Mouse (Mus musculus) heart, embryonic 11.5 days (tissue): ENCODE data around the gene Stx3. TPM values are rescaled to one million over a fixed set of nuclear protein-coding genes. Genes with fewer than 3 reads are reported as not detected.

ENCODE experiments used
- ATAC-seq: fragments of 200-750 bp; cut with Nextera tagmentation; replicated peaks from 2 replicates; pipeline ENCODE4 v1.8.0; 2017; ENCODE audit warnings: moderate library complexity; ENCODE audit not compliant: insufficient number of reproducible peaks, low FRiP score, low TSS enrichment
- H3K27ac ChIP-seq: fragments of 300-500 bp; sonication (generic); 2 replicates; pipeline ENCODE4 v1.5.1; 2014; ENCODE audit warnings: mild to moderate bottlenecking, low read depth, low read length
- H3K27me3 ChIP-seq: fragments of 300-500 bp; sonication (generic); 2 replicates; pipeline ENCODE4 v1.6.1; 2014; ENCODE audit warnings: mild to moderate bottlenecking, low read length, mixed read lengths; ENCODE audit not compliant: control insufficient read depth, insufficient read depth
- H3K36me3 ChIP-seq: fragments of 300-500 bp; sonication (generic); 2 replicates; pipeline ENCODE4 v1.6.1; 2014; ENCODE audit warnings: mild to moderate bottlenecking, low read length, moderate library complexity, mixed read lengths; ENCODE audit not compliant: control insufficient read depth, insufficient read depth
- H3K4me1 ChIP-seq: fragments of 300-500 bp; sonication (generic); 2 replicates; pipeline ENCODE4 v1.6.1; 2014; ENCODE audit warnings: low read length; ENCODE audit not compliant: control insufficient read depth, insufficient read depth
- H3K4me2 ChIP-seq: fragments of 300-500 bp; sonication (generic); 2 replicates; pipeline ENCODE4 v1.6.1; 2014; ENCODE audit warnings: mild to moderate bottlenecking, moderate library complexity
- H3K4me3 ChIP-seq: fragments of 300-500 bp; sonication (generic); 2 replicates; pipeline ENCODE4 v1.5.1; 2014; ENCODE audit warnings: low read depth, low read length
- H3K9ac ChIP-seq: fragments of 300-500 bp; sonication (generic); 2 replicates; pipeline ENCODE4 v1.6.1; 2014; ENCODE audit warnings: mild to moderate bottlenecking, low read depth, low read length, moderate library complexity
- H3K9me3 ChIP-seq: fragments of 300-500 bp; sonication (generic); replicated peaks from 2 replicates; pipeline ENCODE4 v1.6.1; 2016; ENCODE audit warnings: low read length; ENCODE audit not compliant: control insufficient read depth
- WGBS: fragments of 180-500 bp; shearing (Covaris S2); extraction: QIAGEN DNeasy Blood & Tissue Kit; methylation state at CpG from one replicate; pipeline ENCODE4 v1.1.7; 2014; ENCODE audit not compliant: insufficient replicate concordance; 5-methylcytosine and 5-hydroxymethylcytosine counted together
- polyA plus RNA-seq: library from polyadenylated mRNA; unstranded; fragments of >200 nt; fragmentation: Nextera tagmentation; extraction: Ambion mirVana; gene quantifications from 2 replicates; pipeline ENCODE4 v1.2.1, GENCODE M21; 2014

The Stx3 gene
- polyA plus RNA-seq, result 8.3 and 9.9 TPM in 2 replicates

DNA sequence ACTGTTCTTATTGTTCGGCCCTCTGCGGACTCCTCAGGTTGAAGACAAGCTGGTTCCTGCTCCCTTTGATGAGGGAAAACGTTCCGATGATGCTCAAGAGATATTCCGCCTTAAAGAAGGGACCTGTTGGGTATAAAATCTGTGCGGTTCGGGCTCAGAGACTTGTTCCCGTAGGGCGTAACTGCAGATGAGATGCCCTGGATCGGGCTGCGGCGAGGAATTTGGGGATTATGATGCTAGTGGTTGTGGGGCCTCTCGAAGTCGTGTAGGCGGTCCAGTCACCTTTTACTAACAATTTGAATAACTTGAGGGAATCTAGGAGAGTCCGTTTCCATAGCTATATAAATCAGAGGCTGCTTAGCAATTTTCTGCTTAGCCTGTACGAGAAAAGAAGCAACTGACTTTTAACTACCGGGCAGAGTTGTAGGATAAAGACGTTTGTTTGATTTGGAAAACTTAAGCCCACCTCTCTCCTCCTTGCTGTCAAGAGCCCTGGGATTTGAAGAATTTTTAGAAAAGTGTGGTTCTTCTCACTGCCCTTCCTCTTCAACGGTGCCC lies at the start of gene Stx3:
Stx3 (minus strand) TSS at position 261 of the 558 bp plus-strand sequence.
- no peaks in the 10 kb centered on the region for H3K9me3 ChIP-seq
- ATAC-seq, result no peak
- peak within 1 kb of the TSS; percentile 75 for H3K9ac ChIP-seq
- peak within 1 kb of the TSS; percentile 97 for H3K4me2 ChIP-seq
- H3K27me3 ChIP-seq, result peaks cover 3% of the 10 kb centered on the region; the same call in 1 of the 2 replicates
- 2% methylated on average over 20 of the region's 20 CpGs for WGBS
- H3K4me3 ChIP-seq, result peak within 1 kb of the TSS; percentile 69
- no peaks in the 10 kb centered on the region for H3K36me3 ChIP-seq
- no peak within 1 kb of the TSS for H3K27ac ChIP-seq
- peaks cover 2% of the 10 kb centered on the region; the same call in 1 of the 2 replicates for H3K4me1 ChIP-seq

DNA sequence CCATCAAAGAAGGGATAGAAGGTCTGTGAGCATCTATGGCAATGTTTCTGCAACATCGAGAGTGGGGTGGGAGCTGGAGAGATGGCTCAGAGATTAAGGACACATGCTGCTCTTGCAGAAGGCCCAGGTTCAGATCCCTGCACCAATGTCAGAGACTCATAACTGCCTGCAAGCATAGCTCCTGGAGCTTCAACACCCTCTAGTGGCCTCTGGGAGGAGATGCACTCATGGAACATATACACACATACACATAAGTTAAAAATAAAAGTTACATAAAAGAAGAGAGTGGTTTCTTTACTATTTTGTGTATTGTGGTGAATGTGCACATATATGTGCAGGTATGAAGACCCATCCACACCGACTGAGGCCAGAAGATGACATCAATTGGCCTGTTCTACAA lies 48.6 kb upstream of the Stx3 start:
- no peaks in the 10 kb centered on the region for H3K4me1 ChIP-seq
- no peak overlapping the region for H3K4me2 ChIP-seq
- H3K4me3 ChIP-seq, result no peak overlapping the region
- WGBS, result 69% methylated on average over 2 of the region's 2 CpGs
- no peaks in the 10 kb centered on the region for H3K27me3 ChIP-seq
- no peak overlapping the region for H3K27ac ChIP-seq
- no peaks in the 10 kb centered on the region for H3K36me3 ChIP-seq
- H3K9me3 ChIP-seq, result no peaks in the 10 kb centered on the region
- ATAC-seq, result no peak
- H3K9ac ChIP-seq, result no peak overlapping the region

DNA sequence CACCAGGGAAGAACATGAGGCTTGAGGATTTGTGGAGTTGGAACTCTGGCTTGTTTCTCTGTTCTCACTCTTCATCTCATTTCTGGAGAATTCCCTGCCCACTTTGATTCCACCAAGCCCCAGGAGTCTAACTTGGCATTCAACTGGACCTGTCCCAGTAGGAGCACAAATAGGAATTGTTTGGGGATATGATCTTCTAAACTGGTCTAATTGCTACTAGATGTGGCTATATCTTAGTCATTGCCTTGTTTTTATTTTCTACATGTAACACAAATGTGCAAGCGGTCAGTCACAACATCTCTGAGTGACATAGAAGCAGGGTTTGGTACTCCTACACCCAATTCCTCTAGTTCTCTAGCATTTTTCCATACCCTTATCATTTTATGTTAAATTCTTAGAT lies 41.8 kb upstream of the Stx3 start, which contains the start of gene Olfr1418:
Olfr1418 (minus strand) TSS at position 101 of the 400 bp plus-strand sequence.
- Histone ChIP-seq H3K4me2 (no peak within 1 kb of the TSS), H3K36me3 (no peaks in the 10 kb centered on the region), H3K9ac (no peak within 1 kb of the TSS), H3K27ac (no peak within 1 kb of the TSS), H3K9me3 (no peaks in the 10 kb centered on the region), H3K27me3 (no peaks in the 10 kb centered on the region), H3K4me1 (no peaks in the 10 kb centered on the region), H3K4me3 (no peak within 1 kb of the TSS)
- ATAC-seq, result no peak
- 90% methylated on average over 1 of the region's 1 CpGs for WGBS

DNA sequence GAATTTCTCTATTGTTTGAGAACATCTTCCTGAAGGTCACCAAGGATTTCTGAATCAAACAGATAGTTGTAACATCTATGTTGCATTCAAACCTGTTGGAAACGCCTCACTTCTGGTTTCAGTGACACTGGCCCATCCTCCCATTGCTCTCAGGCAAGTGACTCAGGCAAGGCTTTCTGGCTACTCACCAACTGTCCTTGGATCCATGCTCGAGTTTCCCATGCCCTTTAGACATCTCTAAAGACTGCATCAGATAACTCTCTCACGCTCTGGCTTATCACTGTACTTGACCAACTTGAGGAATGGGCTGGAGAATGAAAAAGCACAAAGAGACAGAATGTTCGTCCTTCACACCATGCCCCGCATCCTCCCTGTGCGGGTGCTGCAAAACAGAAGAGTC lies 37.3 kb upstream of the Stx3 start:
- no peak for ATAC-seq
- Histone ChIP-seq H3K27me3 (no peaks in the 10 kb centered on the region), H3K9ac (no peak overlapping the region), H3K36me3 (no peaks in the 10 kb centered on the region), H3K4me2 (no peak overlapping the region), H3K9me3 (no peaks in the 10 kb centered on the region), H3K4me1 (no peaks in the 10 kb centered on the region), H3K27ac (no peak overlapping the region), H3K4me3 (no peak overlapping the region)
- 57% methylated on average over 6 of the region's 6 CpGs for WGBS

DNA sequence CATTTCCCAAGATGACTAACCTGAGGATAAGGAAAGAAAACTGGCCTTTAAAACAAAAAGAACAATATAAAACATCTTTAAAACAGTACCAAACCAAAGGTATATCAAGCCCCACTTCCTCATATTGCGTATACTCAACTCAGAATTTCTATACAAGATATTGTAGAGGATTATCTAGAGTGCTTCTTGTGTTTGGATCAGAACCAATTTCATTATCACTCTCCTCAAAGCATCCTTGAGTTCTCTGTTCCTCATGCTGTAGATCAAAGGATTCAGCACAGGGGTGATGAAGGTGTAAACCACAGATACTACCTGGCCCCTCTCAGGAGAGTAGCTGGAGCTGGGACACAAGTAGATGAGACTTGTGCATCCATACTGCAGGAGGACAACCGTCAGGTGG lies 35.6 kb upstream of the Stx3 start:
- no peaks in the 10 kb centered on the region for H3K36me3 ChIP-seq
- WGBS, result 86% methylated on average over 2 of the region's 2 CpGs
- ATAC-seq, result no peak

DNA sequence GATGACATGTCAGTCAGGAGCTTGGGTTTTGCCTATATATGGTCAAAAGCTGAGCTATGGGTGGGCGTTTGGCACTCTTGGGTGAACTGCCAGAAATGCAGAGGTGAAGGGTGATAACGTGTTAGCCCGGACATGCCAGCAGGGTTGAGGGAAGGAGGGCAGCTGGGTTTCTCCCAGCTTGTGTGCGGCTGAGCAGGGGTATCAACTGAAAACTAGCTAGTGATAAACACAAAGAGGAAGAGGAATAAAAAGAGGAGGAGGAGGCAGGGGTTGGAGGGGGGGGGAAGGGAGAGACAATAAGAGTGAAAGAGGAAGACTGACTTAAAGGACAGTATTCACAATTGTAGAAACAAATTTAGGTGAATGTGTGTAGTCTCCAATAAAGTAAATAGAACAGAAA lies 33.4 kb upstream of the Stx3 start:
- no peaks in the 10 kb centered on the region for H3K9me3 ChIP-seq
- H3K4me3 ChIP-seq, result no peak overlapping the region
- 32% methylated on average over 4 of the region's 4 CpGs for WGBS
- no peak overlapping the region for H3K4me2 ChIP-seq
- no peak for ATAC-seq
- H3K9ac ChIP-seq, result no peak overlapping the region
- H3K4me1 ChIP-seq, result no peaks in the 10 kb centered on the region
- H3K27ac ChIP-seq, result no peak overlapping the region
- H3K27me3 ChIP-seq, result no peaks in the 10 kb centered on the region
- H3K36me3 ChIP-seq, result no peaks in the 10 kb centered on the region

More for the DNA sequence above, 35.6 kb upstream of the Stx3 start:
- H3K9ac ChIP-seq, result no peak overlapping the region
- H3K4me3 ChIP-seq, result no peak overlapping the region
- no peaks in the 10 kb centered on the region for H3K4me1 ChIP-seq
- H3K4me2 ChIP-seq, result no peak overlapping the region
- H3K27me3 ChIP-seq, result no peaks in the 10 kb centered on the region
- no peak overlapping the region for H3K27ac ChIP-seq
- H3K9me3 ChIP-seq, result no peaks in the 10 kb centered on the region

DNA sequence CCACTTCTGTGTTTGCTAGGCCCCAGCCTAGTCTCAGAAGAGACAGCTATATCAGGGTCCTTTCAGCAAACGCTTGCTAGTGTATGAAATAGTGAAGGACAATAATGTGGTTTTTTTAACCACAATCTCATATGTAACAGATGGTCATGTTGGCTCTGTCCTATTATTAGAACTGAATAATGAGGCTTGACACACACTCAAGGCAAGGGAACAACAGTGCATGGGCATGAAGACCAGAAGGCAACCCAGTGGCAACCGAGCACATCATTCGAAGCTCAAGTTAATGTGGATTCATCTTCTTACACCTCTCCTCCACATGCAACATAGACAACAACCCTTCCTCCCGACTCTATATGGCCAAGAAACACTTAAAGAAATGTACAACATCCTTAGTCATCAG lies 27.1 kb upstream of the Stx3 start:
- 76% methylated on average over 4 of the region's 4 CpGs for WGBS
- ATAC-seq, result no peak
- H3K27me3 ChIP-seq, result no peaks in the 10 kb centered on the region
- no peaks in the 10 kb centered on the region for H3K9me3 ChIP-seq
- no peak overlapping the region for H3K4me2 ChIP-seq
- no peaks in the 10 kb centered on the region for H3K4me1 ChIP-seq
- no peak overlapping the region for H3K9ac ChIP-seq
- no peak overlapping the region for H3K4me3 ChIP-seq
- no peaks in the 10 kb centered on the region for H3K36me3 ChIP-seq
- no peak overlapping the region for H3K27ac ChIP-seq

DNA sequence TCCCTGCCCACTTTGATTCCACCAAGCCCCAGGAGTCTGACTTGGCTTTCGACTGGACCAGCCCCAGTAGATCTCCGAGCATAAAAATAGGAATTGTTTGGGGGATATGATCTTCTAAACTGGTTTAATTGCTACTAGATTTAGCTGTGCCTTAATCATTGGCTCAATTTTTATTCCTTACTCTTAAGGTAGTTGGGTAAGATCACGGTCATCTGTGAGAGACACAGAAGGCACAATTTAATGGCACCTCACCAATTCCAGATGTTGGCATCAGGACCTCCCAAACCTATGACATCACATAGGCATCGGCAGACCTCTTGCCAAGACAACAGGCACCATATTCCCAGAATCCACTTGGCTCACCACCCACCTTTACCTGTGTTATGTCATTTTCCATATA lies 19.9 kb upstream of the Stx3 start, which contains the start of gene Olfr1417:
Olfr1417 (minus strand) TSS at position 101 of the 400 bp plus-strand sequence.
- H3K4me1 ChIP-seq, result no peaks in the 10 kb centered on the region
- H3K27me3 ChIP-seq, result no peaks in the 10 kb centered on the region
- H3K27ac ChIP-seq, result no peak within 1 kb of the TSS
- H3K36me3 ChIP-seq, result no peaks in the 10 kb centered on the region
- H3K4me2 ChIP-seq, result no peak within 1 kb of the TSS
- H3K9ac ChIP-seq, result no peak within 1 kb of the TSS
- H3K9me3 ChIP-seq, result no peaks in the 10 kb centered on the region
- H3K4me3 ChIP-seq, result no peak within 1 kb of the TSS
- no peak for ATAC-seq
- WGBS, result 82% methylated on average over 4 of the region's 4 CpGs
